Comparison of ENCODE assay signal across 8 mouse cellular contexts in the genomic region with DNA sequence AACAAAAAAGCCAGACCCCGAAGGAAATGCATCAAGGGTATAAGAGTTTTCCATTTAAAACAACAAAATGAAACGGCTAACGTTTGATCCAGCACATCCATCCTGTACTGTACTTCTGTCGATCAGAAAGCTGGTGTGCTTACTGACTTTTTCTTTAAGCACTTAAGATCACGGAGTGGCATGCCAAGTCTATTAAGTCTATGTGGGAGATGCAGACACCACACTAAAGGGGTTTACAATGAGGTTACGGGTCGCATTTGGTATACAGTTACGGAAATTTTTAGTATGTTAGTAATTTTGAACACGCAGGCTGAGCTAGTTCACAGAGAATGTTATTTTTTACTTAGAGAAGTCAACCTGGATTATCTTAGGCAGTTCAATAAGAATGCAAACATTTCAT. TPM values are rescaled to one million over a fixed set of nuclear protein-coding genes. Genes with fewer than 3 reads are reported as not detected.
DNase-seq lines count a peak whose midpoint lies in the region; ATAC-seq and TF ChIP-seq lines count a peak whose summit lies in the region.

No protein-coding gene starts in this region.

- no peaks in the 10 kb centered on the region for H3K36me3 ChIP-seq in hindbrain, postnatal 0 days (ENCODE audit: insufficient read depth, low read length)
- H3K36me3 ChIP-seq in neural tube, embryonic 12.5 days, result peaks cover 11% of the 10 kb centered on the region; the same call in 1 of the 2 replicates

- no peaks in the 10 kb centered on the region for H3K27me3 ChIP-seq in hindbrain, postnatal 0 days (ENCODE audit: insufficient read depth, low read length)
- H3K27me3 ChIP-seq in neural tube, embryonic 12.5 days (replicated peaks), result no peaks in the 10 kb centered on the region

- TF ChIP-seq CTCF in left cerebral cortex, adult 2 months (IDR thresholded peaks at IDR 0.05), result no peak
- TF ChIP-seq CTCF in hindbrain, postnatal 0 days (IDR thresholded peaks at IDR 0.05; ENCODE audit: low read depth), result no peak

- peak overlapping the region; percentile 95 for H3K4me3 ChIP-seq in left cerebral cortex, adult 2 months
- H3K4me3 ChIP-seq in brown adipose tissue, adult 24 weeks (ENCODE audit: insufficient read depth, low read depth, low read length), result peak overlapping the region; percentile 96
- peak overlapping the region; percentile 68 for H3K4me3 ChIP-seq in hindbrain, postnatal 0 days (ENCODE audit: low read length)
- H3K4me3 ChIP-seq in neural tube, embryonic 12.5 days, result peak overlapping the region; percentile 77

- WGBS in hindbrain, postnatal 0 days, result 31% methylated on average over 9 of the region's 9 CpGs
- 49% methylated on average over 9 of the region's 9 CpGs for WGBS in neural tube, embryonic 12.5 days

- no peak for DNase-seq in left cerebral cortex, adult 2 months (ENCODE audit: extremely low spot score in 1 of 2, low spot score in 2 of 2)
- DNase-seq in left cerebral cortex, adult 11 months (ENCODE audit: low spot score), result no peak
- no peak for DNase-seq in hindbrain, postnatal 0 days (ENCODE audit: low spot score)
- DNase-seq in right cerebral cortex, postnatal 14 days, result no peak
- DNase-seq in layer of hippocampus, adult 18-20 months (ENCODE audit: low spot score in 2 of 2), result no peak
- DNase-seq in left cerebral cortex, postnatal 4 days, result no peak

- intact Hi-C loops in left cerebral cortex, adult 2 months (cut with DNase I), result no loop called here
- intact Hi-C loops in left cerebral cortex, postnatal 4 days (cut with DNase I), result no loop called here

- no peaks in the 10 kb centered on the region for H3K9me3 ChIP-seq in hindbrain, postnatal 0 days (ENCODE audit: low read length)
- no peaks in the 10 kb centered on the region for H3K9me3 ChIP-seq in neural tube, embryonic 12.5 days

- H3K27ac ChIP-seq in left cerebral cortex, adult 2 months, result peak overlapping the region; percentile 87
- no peak overlapping the region for H3K27ac ChIP-seq in brown adipose tissue, adult 24 weeks (replicated peaks; ENCODE audit: low read depth, low read length)
- H3K27ac ChIP-seq in hindbrain, postnatal 0 days, result no peak overlapping the region
- no peak overlapping the region for H3K27ac ChIP-seq in neural tube, embryonic 12.5 days

- H3K9ac ChIP-seq in hindbrain, postnatal 0 days (replicated peaks; ENCODE audit: low read length), result peak overlapping the region; percentile 78; the same call in 1 of the 2 replicates
- peak overlapping the region; percentile 86 for H3K9ac ChIP-seq in neural tube, embryonic 12.5 days

- H3K4me2 ChIP-seq in hindbrain, postnatal 0 days (ENCODE audit: low read depth, low read length), result peak overlapping the region; percentile 97
- H3K4me2 ChIP-seq in neural tube, embryonic 12.5 days (replicated peaks), result peak overlapping the region; percentile 66

- no peak for ATAC-seq in hindbrain, postnatal 0 days
- no peak for ATAC-seq in neural tube, embryonic 12.5 days (ENCODE audit: low FRiP score, low read depth)

- no peaks in the 10 kb centered on the region for H3K4me1 ChIP-seq in brown adipose tissue, adult 24 weeks (ENCODE audit: control insufficient read depth, insufficient read depth, insufficient read length, low read length)
- H3K4me1 ChIP-seq in hindbrain, postnatal 0 days (ENCODE audit: insufficient read depth, low read length), result peaks cover 8% of the 10 kb centered on the region; the same call in 1 of the 2 replicates
- H3K4me1 ChIP-seq in neural tube, embryonic 12.5 days, result peaks cover 11% of the 10 kb centered on the region

RNA-seq across cellular contexts. Expression of a gene that starts 0.4 kb away (rescaled TPM):
- 10 to 100 TPM; 13.9 to 16.5 TPM for total RNA-seq in left cerebral cortex, adult 2 months (2021)
- 5.5 and 6.5 TPM in 2 replicates for polyA plus RNA-seq in brown adipose tissue, adult 24 weeks (2012; ENCODE audit: insufficient read depth, insufficient read length, missing spikeins)
- 8.5 and 12.3 TPM in 2 replicates for total RNA-seq in hindbrain, postnatal 0 days (2014; rRNA removed)
- polyA plus RNA-seq in hindbrain, postnatal 0 days (2015; fragmentation: Nextera tagmentation; extraction: Ambion mirVana), result 20.5 and 21.7 TPM in 2 replicates
- 34.5 and 35.7 TPM in 2 replicates for polyA plus RNA-seq in neural tube, embryonic 12.5 days (2016; fragmentation: Nextera tagmentation; extraction: Ambion mirVana)
- 10 to 100 TPM; 10.8 to 12.7 TPM for total RNA-seq in layer of hippocampus, adult 18-20 months (2021)
- 10 to 100 TPM; 22.7 to 24.8 TPM for total RNA-seq in left cerebral cortex, postnatal 4 days (2021)

RNA-seq across cellular contexts. Expression of a gene that starts 0.7 kb away (rescaled TPM):
- 10 to 100 TPM; 11.9 to 16.9 TPM for total RNA-seq in left cerebral cortex, adult 2 months (2021)
- polyA plus RNA-seq in brown adipose tissue, adult 24 weeks (2012; ENCODE audit: insufficient read depth, insufficient read length, missing spikeins), result 8.0 and 8.9 TPM in 2 replicates
- total RNA-seq in hindbrain, postnatal 0 days (2014; rRNA removed), result 6.7 and 8.1 TPM in 2 replicates
- 7.9 and 8.5 TPM in 2 replicates for polyA plus RNA-seq in hindbrain, postnatal 0 days (2015; fragmentation: Nextera tagmentation; extraction: Ambion mirVana)
- 22.1 and 26.3 TPM in 2 replicates for polyA plus RNA-seq in neural tube, embryonic 12.5 days (2016; fragmentation: Nextera tagmentation; extraction: Ambion mirVana)
- 10 to 100 TPM; 11.0 to 14.1 TPM for total RNA-seq in layer of hippocampus, adult 18-20 months (2021)
- total RNA-seq in left cerebral cortex, postnatal 4 days (2021), result 10 to 100 TPM; 14.8 to 15.5 TPM
